Mouse (Mus musculus): ENCODE data around the gene Pik3r5. TPM values are rescaled to one million over a fixed set of nuclear protein-coding genes. Genes with fewer than 3 reads are reported as not detected.

Pik3r5 gene
- total and polyA plus RNA-seq, 3 experiments, result 3.2 to 5.7 TPM; not detected in 1

GRCm38 (mm10) chr11:68446547-68446946, 14.6 kb downstream of the Pik3r5 start:
- no peaks in the 10 kb centered on the region for H3K27me3 ChIP-seq (ENCODE audit: control insufficient read depth in 1 of 2, insufficient read depth in 2 of 2, low read length in 2 of 2)
- H3K79me2 ChIP-seq (ENCODE audit: control insufficient read depth, insufficient read depth, low read length, poor library complexity), result no peaks in the 10 kb centered on the region
- H3K36me3 ChIP-seq (ENCODE audit: control insufficient read depth in 1 of 2, insufficient read depth in 2 of 2, low read length in 2 of 2), result no peaks in the 10 kb centered on the region
- H3K9ac ChIP-seq (ENCODE audit: control insufficient read depth, low read depth, low read length, poor library complexity, severe bottlenecking), result no peak overlapping the region
- no peaks in the 10 kb centered on the region for H3K9me3 ChIP-seq (replicated peaks; ENCODE audit: insufficient read depth, low read length)
- no peaks in the 10 kb centered on the region for H3K4me1 ChIP-seq (ENCODE audit: control insufficient read depth in 1 of 2, insufficient read depth in 2 of 2, low read length in 2 of 2)
- no peak overlapping the region for H3K4me3 ChIP-seq (ENCODE audit: control insufficient read depth in 1 of 2, insufficient read depth in 1 of 2, low read depth in 2 of 2, low read length in 2 of 2)
- TF ChIP-seq GABPA (IDR thresholded peaks at IDR 0.05; ENCODE audit: low read depth, low read length) (no peak), POLR2AphosphoS5 (IDR thresholded peaks at IDR 0.05; ENCODE audit: borderline replicate concordance, low read depth, low read length) (no peak), BHLHE40 (IDR thresholded peaks at IDR 0.05; ENCODE audit: borderline replicate concordance, low read depth, low read length) (no peak), HCFC1 (IDR thresholded peaks at IDR 0.05; ENCODE audit: low read depth, low read length) (no peak), ZKSCAN1 (IDR thresholded peaks at IDR 0.05; ENCODE audit: low read depth, low read length) (no peak), TBP (IDR thresholded peaks at IDR 0.05; ENCODE audit: low read depth, low read length) (no peak), RCOR1 (IDR thresholded peaks at IDR 0.05; ENCODE audit: low read depth, low read length) (no peak), POLR2AphosphoS2 (IDR thresholded peaks at IDR 0.05; ENCODE audit: low read length) (no peak), RAD21 (IDR thresholded peaks at IDR 0.05; ENCODE audit: low read depth, low read length) (no peak), ZMIZ1 (IDR thresholded peaks at IDR 0.05; ENCODE audit: low read depth, low read length) (no peak), TAL1 (IDR thresholded peaks at IDR 0.05; ENCODE audit: low read length) (no peak), GATA1 (IDR thresholded peaks at IDR 0.05; ENCODE audit: low read depth, low read length) (no peak), NELFE (IDR thresholded peaks at IDR 0.05; ENCODE audit: low read depth, low read length) (no peak)
- no peak overlapping the region for H3K27ac ChIP-seq (ENCODE audit: control insufficient read depth, low read depth, low read length)
- no peak for DNase-seq (ENCODE audit: low read depth, low spot score)

DNA sequence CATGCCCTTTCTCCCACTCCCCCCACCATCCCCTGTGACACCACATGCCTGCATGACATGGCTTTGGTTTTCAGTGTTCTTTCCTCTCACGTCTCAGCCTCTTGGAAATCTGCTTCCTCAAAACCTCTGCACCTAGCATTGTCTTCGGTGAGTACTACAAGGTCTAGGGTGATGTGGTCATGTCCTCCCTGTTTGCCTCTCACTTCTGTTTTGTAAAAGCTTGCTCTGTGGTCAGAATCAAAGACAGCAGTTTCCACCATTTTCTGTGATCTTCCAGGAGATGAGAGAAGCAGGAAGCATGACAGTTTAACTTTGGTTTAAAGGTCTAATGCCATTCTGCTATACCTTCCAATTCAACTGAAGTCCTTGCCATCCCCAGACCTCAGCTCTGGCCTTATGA, 15.3 kb downstream of the Pik3r5 start:
- no peaks in the 10 kb centered on the region for H3K27me3 ChIP-seq (ENCODE audit: control insufficient read depth in 1 of 2, insufficient read depth in 2 of 2, low read length in 2 of 2)
- no peak overlapping the region for H3K9ac ChIP-seq (ENCODE audit: control insufficient read depth, low read depth, low read length, poor library complexity, severe bottlenecking)
- TF ChIP-seq E2F4 (IDR thresholded peaks at IDR 0.05; ENCODE audit: borderline replicate concordance, low read depth, low read length) (no peak), NELFE (IDR thresholded peaks at IDR 0.05; ENCODE audit: low read depth, low read length) (no peak), SMC3 (IDR thresholded peaks at IDR 0.05; ENCODE audit: low read depth, low read length) (no peak), ETS1 (IDR thresholded peaks at IDR 0.05; ENCODE audit: low read depth, low read length) (no peak), TAL1 (IDR thresholded peaks at IDR 0.05; ENCODE audit: low read length) (no peak), JUND (IDR thresholded peaks at IDR 0.05; ENCODE audit: low read depth, low read length) (no peak), RCOR1 (IDR thresholded peaks at IDR 0.05; ENCODE audit: low read depth, low read length) (no peak), GABPA (IDR thresholded peaks at IDR 0.05; ENCODE audit: low read depth, low read length) (no peak), ZNF384 (IDR thresholded peaks at IDR 0.05; ENCODE audit: low read depth, low read length) (no peak)
- no peak overlapping the region for H3K4me3 ChIP-seq (ENCODE audit: control insufficient read depth in 1 of 2, insufficient read depth in 1 of 2, low read depth in 2 of 2, low read length in 2 of 2)
- H3K27ac ChIP-seq (ENCODE audit: control insufficient read depth, low read depth, low read length), result no peak overlapping the region
- no peaks in the 10 kb centered on the region for H3K36me3 ChIP-seq (ENCODE audit: control insufficient read depth in 1 of 2, insufficient read depth in 2 of 2, low read length in 2 of 2)
- no peaks in the 10 kb centered on the region for H3K79me2 ChIP-seq (ENCODE audit: control insufficient read depth, insufficient read depth, low read length, poor library complexity)
- no peaks in the 10 kb centered on the region for H3K4me1 ChIP-seq (ENCODE audit: control insufficient read depth in 1 of 2, insufficient read depth in 2 of 2, low read length in 2 of 2)
- no peaks in the 10 kb centered on the region for H3K9me3 ChIP-seq (replicated peaks; ENCODE audit: insufficient read depth, low read length)
- no peak for DNase-seq (ENCODE audit: low read depth, low spot score)
